Mouse (Mus musculus): ENCODE measurements at regions not wholly inside any gene's neighbourhood (a gene's known extent, or its start where the extent isn't known, plus 50 kb on each side); places are given as distances from the start of the nearest gene placed in this dataset.

GRCm38 (mm10) chr15:67275058-67275457 lies 774.3 kb upstream of the Lrrc6 start:
- no peak overlapping the region for H3K27ac ChIP-seq (ENCODE audit: insufficient read depth, low read length)
- H3K9me3 ChIP-seq (replicated peaks; ENCODE audit: control insufficient read depth, insufficient read depth, low read length, poor library complexity, severe bottlenecking): peaks cover 4% of the 10 kb centered on the region
- H3K4me1 ChIP-seq (ENCODE audit: control insufficient read depth, insufficient read depth, low read length): no peaks in the 10 kb centered on the region
- H3K27me3 ChIP-seq (ENCODE audit: control insufficient read depth, insufficient read depth, low read length, poor library complexity, severe bottlenecking): no peaks in the 10 kb centered on the region
- H3K36me3 ChIP-seq (ENCODE audit: control insufficient read depth, insufficient read depth, low read length, poor library complexity, severe bottlenecking): no peaks in the 10 kb centered on the region
- no peak overlapping the region for H3K9ac ChIP-seq (ENCODE audit: low read depth, poor library complexity, severe bottlenecking)
- TF ChIP-seq POLR2A (IDR thresholded peaks at IDR 0.05; ENCODE audit: insufficient read depth, low read length) (no peak), EP300 (IDR thresholded peaks at IDR 0.05; ENCODE audit: insufficient read depth, low read depth, low read length) (no peak), CTCF (IDR thresholded peaks at IDR 0.05; ENCODE audit: low read depth, low read length) (no peak)
- H3K4me3 ChIP-seq (ENCODE audit: low read depth, low read length): no peak overlapping the region

- no peaks in the 10 kb centered on the region for H3K27me3 ChIP-seq (ENCODE audit: control insufficient read depth, insufficient read depth, low read length, poor library complexity, severe bottlenecking)
- H3K27ac ChIP-seq (ENCODE audit: insufficient read depth, low read length): no peak overlapping the region
- no peaks in the 10 kb centered on the region for H3K4me1 ChIP-seq (ENCODE audit: control insufficient read depth, insufficient read depth, low read length)
- no peaks in the 10 kb centered on the region for H3K36me3 ChIP-seq (ENCODE audit: control insufficient read depth, insufficient read depth, low read length, poor library complexity, severe bottlenecking)
- H3K9me3 ChIP-seq (replicated peaks; ENCODE audit: control insufficient read depth, insufficient read depth, low read length, poor library complexity, severe bottlenecking): peaks cover 4% of the 10 kb centered on the region
- no peak overlapping the region for H3K9ac ChIP-seq (ENCODE audit: low read depth, poor library complexity, severe bottlenecking)
- no peak overlapping the region for H3K4me3 ChIP-seq (ENCODE audit: low read depth, low read length)
- TF ChIP-seq POLR2A (IDR thresholded peaks at IDR 0.05; ENCODE audit: insufficient read depth, low read length) (no peak), EP300 (IDR thresholded peaks at IDR 0.05; ENCODE audit: insufficient read depth, low read depth, low read length) (no peak), CTCF (IDR thresholded peaks at IDR 0.05; ENCODE audit: low read depth, low read length) (no peak)
Observed at GRCm38 (mm10) chr15:67272397-67272796, 771.7 kb upstream of the Lrrc6 start.

GRCm38 (mm10) chr15:67263723-67264122 lies 763.0 kb upstream of the Lrrc6 start:
- H3K9ac ChIP-seq (ENCODE audit: low read depth, poor library complexity, severe bottlenecking): no peak overlapping the region
- no peaks in the 10 kb centered on the region for H3K9me3 ChIP-seq (replicated peaks; ENCODE audit: control insufficient read depth, insufficient read depth, low read length, poor library complexity, severe bottlenecking)
- H3K27me3 ChIP-seq (ENCODE audit: control insufficient read depth, insufficient read depth, low read length, poor library complexity, severe bottlenecking): no peaks in the 10 kb centered on the region
- H3K4me1 ChIP-seq (ENCODE audit: control insufficient read depth, insufficient read depth, low read length): no peaks in the 10 kb centered on the region
- TF ChIP-seq EP300 (IDR thresholded peaks at IDR 0.05; ENCODE audit: insufficient read depth, low read depth, low read length) (no peak), POLR2A (IDR thresholded peaks at IDR 0.05; ENCODE audit: insufficient read depth, low read length) (no peak), CTCF (IDR thresholded peaks at IDR 0.05; ENCODE audit: low read depth, low read length) (no peak)
- H3K36me3 ChIP-seq (ENCODE audit: control insufficient read depth, insufficient read depth, low read length, poor library complexity, severe bottlenecking): no peaks in the 10 kb centered on the region
- H3K4me3 ChIP-seq (ENCODE audit: low read depth, low read length): no peak overlapping the region
- H3K27ac ChIP-seq (ENCODE audit: insufficient read depth, low read length): no peak overlapping the region

- Histone ChIP-seq H3K9me3 (replicated peaks; ENCODE audit: control insufficient read depth, insufficient read depth, low read length, poor library complexity, severe bottlenecking) (no peaks in the 10 kb centered on the region), H3K36me3 (ENCODE audit: control insufficient read depth, insufficient read depth, low read length, poor library complexity, severe bottlenecking) (no peaks in the 10 kb centered on the region), H3K27ac (ENCODE audit: insufficient read depth, low read length) (no peak overlapping the region), H3K9ac (ENCODE audit: low read depth, poor library complexity, severe bottlenecking) (no peak overlapping the region), H3K4me1 (ENCODE audit: control insufficient read depth, insufficient read depth, low read length) (no peaks in the 10 kb centered on the region), H3K4me3 (ENCODE audit: low read depth, low read length) (no peak overlapping the region), H3K27me3 (ENCODE audit: control insufficient read depth, insufficient read depth, low read length, poor library complexity, severe bottlenecking) (no peaks in the 10 kb centered on the region)
- TF ChIP-seq EP300 (IDR thresholded peaks at IDR 0.05; ENCODE audit: insufficient read depth, low read depth, low read length): no peak
- no peak for TF ChIP-seq CTCF (IDR thresholded peaks at IDR 0.05; ENCODE audit: low read depth, low read length)
Observed at GRCm38 (mm10) chr15:67263313-67263712, 762.6 kb upstream of the Lrrc6 start.

GRCm38 (mm10) chr15:67262269-67262668 lies 761.6 kb upstream of the Lrrc6 start:
- no peak for TF ChIP-seq CTCF (IDR thresholded peaks at IDR 0.05; ENCODE audit: low read depth, low read length)
- TF ChIP-seq EP300 (IDR thresholded peaks at IDR 0.05; ENCODE audit: insufficient read depth, low read depth, low read length): no peak
- TF ChIP-seq POLR2A (IDR thresholded peaks at IDR 0.05; ENCODE audit: insufficient read depth, low read length): no peak
- no peaks in the 10 kb centered on the region for H3K9me3 ChIP-seq (replicated peaks; ENCODE audit: control insufficient read depth, insufficient read depth, low read length, poor library complexity, severe bottlenecking)
- no peak overlapping the region for H3K4me3 ChIP-seq (ENCODE audit: low read depth, low read length)
- H3K4me1 ChIP-seq (ENCODE audit: control insufficient read depth, insufficient read depth, low read length): no peaks in the 10 kb centered on the region
- H3K9ac ChIP-seq (ENCODE audit: low read depth, poor library complexity, severe bottlenecking): no peak overlapping the region
- no peaks in the 10 kb centered on the region for H3K36me3 ChIP-seq (ENCODE audit: control insufficient read depth, insufficient read depth, low read length, poor library complexity, severe bottlenecking)
- no peaks in the 10 kb centered on the region for H3K27me3 ChIP-seq (ENCODE audit: control insufficient read depth, insufficient read depth, low read length, poor library complexity, severe bottlenecking)
- H3K27ac ChIP-seq (ENCODE audit: insufficient read depth, low read length): no peak overlapping the region

- Histone ChIP-seq H3K36me3 (ENCODE audit: control insufficient read depth, insufficient read depth, low read length, poor library complexity, severe bottlenecking) (no peaks in the 10 kb centered on the region), H3K9ac (ENCODE audit: low read depth, poor library complexity, severe bottlenecking) (no peak overlapping the region), H3K9me3 (replicated peaks; ENCODE audit: control insufficient read depth, insufficient read depth, low read length, poor library complexity, severe bottlenecking) (no peaks in the 10 kb centered on the region), H3K4me1 (ENCODE audit: control insufficient read depth, insufficient read depth, low read length) (no peaks in the 10 kb centered on the region), H3K27ac (ENCODE audit: insufficient read depth, low read length) (no peak overlapping the region), H3K4me3 (ENCODE audit: low read depth, low read length) (no peak overlapping the region), H3K27me3 (ENCODE audit: control insufficient read depth, insufficient read depth, low read length, poor library complexity, severe bottlenecking) (no peaks in the 10 kb centered on the region)
- TF ChIP-seq EP300 (IDR thresholded peaks at IDR 0.05; ENCODE audit: insufficient read depth, low read depth, low read length) (no peak), CTCF (IDR thresholded peaks at IDR 0.05; ENCODE audit: low read depth, low read length) (no peak)
Observed at GRCm38 (mm10) chr15:67260666-67261065, 760.0 kb upstream of the Lrrc6 start.

Measured in ES-Bruce4 (cell line).